Mouse (Mus musculus) CH12.LX (cell line): ENCODE data around the gene Zfp414.

Experiments used
- CTCF ChIP-seq, 2 experiments: IDR thresholded peaks in 1 of 2; conservative IDR thresholded peaks in 1 of 2; 2 replicates each; pipeline ENCODE4 v1.5.1; 2011 to 2012; ENCODE audit warnings: low read depth in 2 of 2, low read length in 2 of 2, improper control_type of control experiment in 1 of 2, inconsistent platforms in 1 of 2, mild to moderate bottlenecking in 1 of 2, moderate library complexity in 1 of 2
- ETS1 ChIP-seq: conservative IDR thresholded peaks from 2 replicates; pipeline ENCODE4 v1.6.1; 2012; ENCODE audit warnings: low read depth, mild to moderate bottlenecking, inconsistent platforms, low read length, improper control_type of control experiment, moderate library complexity
- POLR2A ChIP-seq: IDR thresholded peaks from 2 replicates; pipeline ENCODE4 v1.6.1; 2011; ENCODE audit warnings: low read depth, mild to moderate bottlenecking, improper control_type of control experiment, low read length
- USF2 ChIP-seq: conservative IDR thresholded peaks from 2 replicates; pipeline ENCODE4 v1.6.1; 2011; ENCODE audit warnings: low read depth, low read length, improper control_type of control experiment
- ZC3H11A ChIP-seq: IDR thresholded peaks from 2 replicates; pipeline ENCODE4 v1.6.1; 2012; ENCODE audit warnings: low read depth, mild to moderate bottlenecking, inconsistent platforms, low read length, improper control_type of control experiment
- ZKSCAN1 ChIP-seq: IDR thresholded peaks from 2 replicates; pipeline ENCODE4 v1.6.1; 2012; ENCODE audit warnings: low read depth, inconsistent platforms, low read length, improper control_type of control experiment, borderline replicate concordance

GRCm38 (mm10) chr17:33673837-33674236 lies 44.9 kb downstream of the Zfp414 start:
- no peak for TF ChIP-seq ETS1
- TF ChIP-seq POLR2A = no peak
- TF ChIP-seq CTCF (conservative IDR thresholded peaks at IDR 0.05 in 1 of 2, IDR thresholded peaks at IDR 0.05 in 1 of 2; ENCODE audit: low read depth in 2 of 2, low read length in 2 of 2) = no peak
- TF ChIP-seq ZKSCAN1 = no peak
- no peak for TF ChIP-seq ZC3H11A
- no peak for TF ChIP-seq USF2
